Mouse (Mus musculus): Measurements from ENCODE around the gene Nipal1. TPM values are rescaled to one million over a fixed set of nuclear protein-coding genes. Genes with fewer than 3 reads are reported as not detected.

Nipal1 gene
- total RNA-seq (2021), result not detected
- long read RNA-seq, experiment 1, result 0 reads
- long read RNA-seq, experiment 2, result 0 reads

DNA sequence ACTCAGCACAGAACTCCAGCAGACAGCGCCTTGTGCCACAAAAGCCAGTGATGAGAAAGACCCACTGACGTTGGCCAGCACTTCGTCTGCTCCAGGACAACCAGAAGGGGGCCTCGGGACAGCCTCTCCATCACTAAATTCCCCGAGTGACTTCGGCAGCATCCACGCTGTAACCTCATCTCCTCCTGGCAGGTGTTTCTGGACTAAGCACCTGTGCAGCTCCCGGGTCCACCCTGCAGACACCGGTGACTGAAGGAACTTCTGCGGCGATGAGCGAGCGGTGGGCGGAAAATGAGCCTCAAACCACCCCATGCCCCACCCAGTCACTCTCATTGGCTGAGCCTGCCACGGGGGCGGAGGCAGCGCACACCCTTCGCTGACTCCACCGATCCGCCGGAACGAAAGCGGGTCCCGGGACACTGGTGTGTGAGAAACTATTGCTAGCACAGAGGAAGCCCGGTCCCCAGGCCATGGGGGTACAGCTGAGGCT is at the start of gene Nipal1:
TSS of gene Nipal1 (plus strand) at position 378 of the 490 bp plus-strand sequence.
- Histone ChIP-seq H3K4me3 (peak within 1 kb of the TSS; percentile 44), H3K27ac (no peak within 1 kb of the TSS)
- DNase-seq (ENCODE audit: extremely low spot score in 1 of 2, low spot score in 2 of 2), result peak; percentile 13 to 20
- TF ChIP-seq CTCF (IDR thresholded peaks at IDR 0.05), result no peak; the same call in 1 of the 2 replicates
- intact Hi-C loops (cut with DNase I), result no loop called here

GRCm38 (mm10) chr5:72601006-72601405 is 46.6 kb upstream of the Nipal1 start:
- DNase-seq (ENCODE audit: extremely low spot score in 1 of 2, low spot score in 2 of 2), result peak; percentile 15 to 24
- peak; percentile 40 for TF ChIP-seq CTCF (IDR thresholded peaks at IDR 0.05)
- Histone ChIP-seq H3K27ac (no peak overlapping the region), H3K4me3 (no peak overlapping the region)
- intact Hi-C loops (cut with DNase I), result no loop called here

DNA sequence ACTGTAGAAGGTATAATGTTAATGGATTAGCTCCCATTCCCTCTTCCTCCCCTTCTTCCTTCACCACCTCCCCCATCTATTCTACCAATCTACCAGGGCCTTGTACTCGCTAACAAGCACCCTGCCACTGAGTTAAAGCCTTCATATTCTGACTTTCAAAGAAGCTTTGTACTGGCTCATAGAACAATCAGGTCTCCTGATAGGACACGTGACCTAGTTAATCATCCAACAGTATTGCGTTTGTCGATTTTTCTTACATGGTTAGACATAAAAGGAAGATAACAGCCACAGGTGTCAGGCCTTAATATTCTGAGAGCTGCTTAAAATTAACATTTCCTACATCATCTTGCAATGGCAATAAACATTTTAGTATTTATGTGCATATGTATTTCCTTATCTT is 44.5 kb upstream of the Nipal1 start:
- no peak for TF ChIP-seq CTCF (IDR thresholded peaks at IDR 0.05)
- intact Hi-C loops (cut with DNase I), result no loop called here
- Histone ChIP-seq H3K4me3 (no peak overlapping the region), H3K27ac (no peak overlapping the region)
- no peak for DNase-seq (ENCODE audit: extremely low spot score in 1 of 2, low spot score in 2 of 2)

DNA sequence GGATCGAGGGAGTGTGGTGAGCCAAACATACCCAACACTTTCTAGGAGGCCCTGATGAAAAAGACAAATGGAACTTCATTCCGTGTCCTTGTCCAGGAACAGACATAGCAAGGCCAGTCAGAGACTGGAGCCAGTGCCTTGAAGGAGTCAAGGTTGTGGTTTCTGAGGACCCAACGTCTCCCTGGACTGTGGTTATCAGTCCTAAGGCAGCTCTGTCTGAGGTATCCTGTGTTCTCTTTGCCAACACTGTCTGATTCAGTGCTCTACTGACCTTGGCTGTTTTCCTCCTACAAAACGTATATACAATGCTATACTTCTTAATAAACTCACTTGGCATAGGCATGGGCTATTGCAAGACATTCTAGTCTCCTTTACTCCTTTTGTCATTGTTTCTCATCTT is 30.2 kb upstream of the Nipal1 start:
- H3K27ac ChIP-seq, result no peak overlapping the region
- TF ChIP-seq CTCF (IDR thresholded peaks at IDR 0.05), result no peak
- no peak for DNase-seq (ENCODE audit: extremely low spot score in 1 of 2, low spot score in 2 of 2)
- no peak overlapping the region for H3K4me3 ChIP-seq
- intact Hi-C loops (cut with DNase I), result no loop called here

GRCm38 (mm10) chr5:72621022-72621421 is 26.6 kb upstream of the Nipal1 start:
- no peak for DNase-seq (ENCODE audit: extremely low spot score in 1 of 2, low spot score in 2 of 2)
- Histone ChIP-seq H3K27ac (no peak overlapping the region), H3K4me3 (no peak overlapping the region)
- intact Hi-C loops (cut with DNase I), result no loop called here
- TF ChIP-seq CTCF (IDR thresholded peaks at IDR 0.05), result no peak; the same call in 1 of the 2 replicates

GRCm38 (mm10) chr5:72630026-72630425 is 17.6 kb upstream of the Nipal1 start:
- Histone ChIP-seq H3K27ac (no peak overlapping the region), H3K4me3 (no peak overlapping the region)
- intact Hi-C loops (cut with DNase I), result no loop called here
- DNase-seq (ENCODE audit: extremely low spot score in 1 of 2, low spot score in 2 of 2), result no peak
- TF ChIP-seq CTCF (IDR thresholded peaks at IDR 0.05), result no peak

DNA sequence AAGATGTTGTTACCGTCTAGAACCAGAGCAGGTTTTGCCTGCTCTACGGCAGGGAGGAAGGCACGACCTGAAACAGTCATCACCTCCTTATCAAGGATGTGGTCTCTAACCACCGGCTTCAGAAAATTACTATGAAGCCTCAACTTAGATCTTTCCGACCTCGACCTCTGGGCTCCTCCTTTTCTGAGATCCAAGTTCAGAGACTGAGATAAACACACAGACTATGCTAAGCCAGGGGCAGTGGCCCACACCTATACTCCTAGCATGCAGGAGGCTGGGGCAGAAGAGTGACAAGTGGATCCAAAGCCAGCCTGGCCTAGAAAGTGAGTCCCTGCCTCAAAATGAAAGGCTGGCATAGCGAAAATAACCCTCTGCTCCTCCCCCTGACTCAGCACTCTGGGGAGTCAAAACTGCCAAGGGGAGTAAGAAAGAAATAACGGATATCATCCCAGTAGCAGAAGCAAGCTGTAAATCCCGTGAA is 12.8 kb upstream of the Nipal1 start:
- Histone ChIP-seq H3K27ac (no peak overlapping the region), H3K4me3 (no peak overlapping the region)
- TF ChIP-seq CTCF (IDR thresholded peaks at IDR 0.05), result no peak

DNA sequence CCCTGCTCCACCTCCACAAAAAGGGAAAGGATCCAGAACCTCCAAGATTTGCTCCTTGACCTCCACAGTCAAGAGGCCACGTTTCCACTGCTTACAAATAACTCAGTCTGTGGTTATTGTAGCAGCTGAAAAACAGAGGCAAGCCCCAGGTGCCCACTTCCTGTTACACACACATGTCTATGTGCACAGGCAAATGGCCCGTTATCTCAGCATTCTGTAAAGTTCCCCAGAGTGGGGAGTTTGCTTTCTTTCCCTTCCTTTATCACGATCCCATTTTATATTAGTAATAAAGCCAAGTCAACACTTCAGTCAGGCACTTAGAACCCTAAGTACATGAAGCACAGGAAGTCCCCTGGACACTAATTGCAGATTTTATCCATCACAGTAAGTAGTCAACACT is 11.5 kb upstream of the Nipal1 start:
- DNase-seq (ENCODE audit: extremely low spot score in 1 of 2, low spot score in 2 of 2), result no peak
- TF ChIP-seq CTCF (IDR thresholded peaks at IDR 0.05), result no peak
- Histone ChIP-seq H3K4me3 (no peak overlapping the region), H3K27ac (no peak overlapping the region)
- intact Hi-C loops (cut with DNase I), result no loop called here

More for the DNA sequence above, 12.8 kb upstream of the Nipal1 start:
- intact Hi-C loops (cut with DNase I), result no loop called here
- DNase-seq (ENCODE audit: extremely low spot score in 1 of 2, low spot score in 2 of 2), result no peak

- Histone ChIP-seq H3K4me3 (no peak overlapping the region), H3K27ac (no peak overlapping the region)
- no peak for DNase-seq (ENCODE audit: extremely low spot score in 1 of 2, low spot score in 2 of 2)
- no peak for TF ChIP-seq CTCF (IDR thresholded peaks at IDR 0.05)
- intact Hi-C loops (cut with DNase I), result no loop called here
Measured at GRCm38 (mm10) chr5:72636576-72636975, 11.0 kb upstream of the Nipal1 start.

- DNase-seq (ENCODE audit: extremely low spot score in 1 of 2, low spot score in 2 of 2), result no peak
- intact Hi-C loops (cut with DNase I), result no loop called here
- Histone ChIP-seq H3K4me3 (no peak overlapping the region), H3K27ac (no peak overlapping the region)
- TF ChIP-seq CTCF (IDR thresholded peaks at IDR 0.05), result no peak
Measured at GRCm38 (mm10) chr5:72640072-72640471, 7.5 kb upstream of the Nipal1 start.

DNA sequence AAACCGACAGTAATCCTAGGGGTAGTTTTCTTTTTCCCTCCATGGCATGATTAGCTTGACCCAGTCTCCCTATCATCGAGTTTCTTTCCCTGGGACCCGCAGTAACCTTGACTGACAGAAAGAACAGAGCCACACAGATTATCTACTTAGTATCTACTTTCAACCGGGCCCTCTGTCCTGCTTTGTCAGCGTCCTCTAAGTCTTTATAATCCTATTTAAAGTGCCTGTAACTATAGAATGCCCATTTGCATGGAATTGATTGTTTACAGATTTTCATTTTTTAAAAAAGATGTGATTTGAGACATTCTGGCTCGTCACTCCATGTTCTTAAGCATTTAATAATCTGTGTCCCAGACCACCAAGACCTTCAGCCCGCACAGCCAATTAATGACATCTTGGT is 3.9 kb upstream of the Nipal1 start:
- no peak for DNase-seq (ENCODE audit: extremely low spot score in 1 of 2, low spot score in 2 of 2)
- intact Hi-C loops (cut with DNase I), result no loop called here
- Histone ChIP-seq H3K4me3 (no peak overlapping the region), H3K27ac (no peak overlapping the region)
- TF ChIP-seq CTCF (IDR thresholded peaks at IDR 0.05), result no peak

GRCm38 (mm10) chr5:72644175-72644574 is 3.4 kb upstream of the Nipal1 start, which contains the start of gene Cnga1:
Gene Cnga1 (minus strand): TSS chr5:72644275.
- no peak for DNase-seq (ENCODE audit: extremely low spot score in 1 of 2, low spot score in 2 of 2)
- TF ChIP-seq CTCF (IDR thresholded peaks at IDR 0.05), result no peak
- Histone ChIP-seq H3K4me3 (no peak within 1 kb of the TSS), H3K27ac (no peak within 1 kb of the TSS)
- intact Hi-C loops (cut with DNase I), result no loop called here

GRCm38 (mm10) chr5:72646131-72646530 is 1.5 kb upstream of the Nipal1 start:
- no peak for DNase-seq (ENCODE audit: extremely low spot score in 1 of 2, low spot score in 2 of 2)
- no peak; the same call in 1 of the 2 replicates for TF ChIP-seq CTCF (IDR thresholded peaks at IDR 0.05)

More at GRCm38 (mm10) chr5:72646131-72646530, 1.5 kb upstream of the Nipal1 start:
- no peak overlapping the region for H3K4me3 ChIP-seq
- no peak overlapping the region for H3K27ac ChIP-seq
- intact Hi-C loops (cut with DNase I), result no loop called here

Measured in left cerebral cortex, adult 2 months (tissue).